Mouse (Mus musculus): ENCODE results near the gene Gpkow.

DNA sequence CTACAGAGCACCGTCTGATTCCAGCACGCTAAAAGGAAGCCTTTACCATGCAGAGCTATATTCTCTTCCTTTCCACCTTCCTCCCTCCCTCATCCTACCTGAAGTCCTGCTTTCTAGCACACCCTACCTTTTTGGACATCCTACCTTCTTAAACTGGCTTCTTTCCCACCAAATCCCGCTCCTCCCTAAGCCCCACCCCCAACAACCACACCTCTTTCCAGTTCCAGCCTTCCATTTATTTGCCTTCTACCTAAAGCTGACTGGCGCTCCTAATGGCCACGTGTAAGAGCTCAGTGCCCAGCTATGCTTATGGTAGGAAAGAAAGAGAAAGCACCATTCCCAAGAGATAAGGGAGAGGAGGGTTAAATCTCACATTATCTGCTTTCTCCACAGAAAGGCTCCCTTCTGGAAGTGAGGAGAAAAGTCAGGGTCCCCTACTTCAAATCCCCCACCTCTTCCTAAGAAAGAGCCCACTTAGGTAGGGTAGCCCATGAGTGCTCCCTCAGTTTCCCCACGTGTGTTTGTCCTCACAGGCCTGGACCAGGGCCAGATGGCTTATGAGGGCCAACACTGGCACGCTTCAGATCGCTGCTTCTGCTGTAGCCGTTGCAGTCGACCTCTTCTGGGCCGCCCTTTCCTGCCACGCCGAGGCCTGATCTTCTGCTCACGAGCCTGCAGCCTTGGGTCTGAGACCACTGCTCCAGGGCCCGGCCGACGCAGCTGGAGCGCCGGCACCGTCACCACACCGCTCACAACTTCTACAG is 31.0 kb upstream of the Gpkow start:
- no peak for TF ChIP-seq CTCF (IDR thresholded peaks at IDR 0.05; ENCODE audit: low read depth)
- no peak for TF ChIP-seq EP300 (IDR thresholded peaks at IDR 0.05; ENCODE audit: low read depth)
